Mouse (Mus musculus): Measurements from ENCODE around the gene Me1. TPM values are rescaled to one million over a fixed set of nuclear protein-coding genes. Genes with fewer than 3 reads are reported as not detected.

The Me1 gene
- polyA plus RNA-seq, 1 experiment from 2014 or later: 12.4 TPM

Other genes with a start within 250 kb of the Me1 start
- 7.3 and 8.8 TPM in 2 replicates for gene Ube2cbp, start 231.0 kb downstream of the Me1 start, polyA plus RNA-seq (2016; fragmentation: Nextera tagmentation; extraction: Ambion mirVana)
- gene Dop1a, start 228.8 kb downstream of the Me1 start, polyA plus RNA-seq (2016; fragmentation: Nextera tagmentation; extraction: Ambion mirVana): 9.9 and 10.3 TPM in 2 replicates
- 38.9 and 39.1 TPM in 2 replicates for gene Pgm3, start 124.1 kb downstream of the Me1 start, polyA plus RNA-seq (2016; fragmentation: Nextera tagmentation; extraction: Ambion mirVana)
- gene Rwdd2a, start 124.0 kb downstream of the Me1 start, polyA plus RNA-seq (2016; fragmentation: Nextera tagmentation; extraction: Ambion mirVana): 4.6 and 5.7 TPM in 2 replicates
- 0.54 and 1.5 TPM in 2 replicates for gene Prss35, start 47.7 kb upstream of the Me1 start, polyA plus RNA-seq (2016; fragmentation: Nextera tagmentation; extraction: Ambion mirVana)
- gene Snap91, start 184.7 kb upstream of the Me1 start, polyA plus RNA-seq (2016; fragmentation: Nextera tagmentation; extraction: Ambion mirVana): 8.2 and 17.5 TPM in 2 replicates

Data from hindbrain, embryonic 10.5 days (tissue).